Mouse (Mus musculus): Measurements from ENCODE around the gene Zc3h7a. TPM values are rescaled to one million over a fixed set of nuclear protein-coding genes. Genes with fewer than 3 reads are reported as not detected.

The Zc3h7a gene
- polyA plus RNA-seq, 1 experiment from 2014 or later, result 79.3 TPM

- Histone ChIP-seq H3K27me3 (replicated peaks; ENCODE audit: control insufficient read depth, insufficient read depth, low read length) (no peaks in the 10 kb centered on the region), H3K36me3 (ENCODE audit: control insufficient read depth, insufficient read depth, low read length) (peaks cover 27% of the 10 kb centered on the region), H3K4me2 (ENCODE audit: low read depth, low read length) (no peak overlapping the region), H3K4me1 (ENCODE audit: control insufficient read depth, insufficient read depth, low read length) (no peaks in the 10 kb centered on the region), H3K9me3 (ENCODE audit: control insufficient read depth, low read length) (no peaks in the 10 kb centered on the region), H3K9ac (ENCODE audit: low read depth, low read length) (no peak overlapping the region), H3K4me3 (ENCODE audit: low read length) (no peak overlapping the region), H3K27ac (ENCODE audit: low read length) (no peak overlapping the region)
- WGBS, result 92% methylated on average over 2 of the region's 2 CpGs
- ATAC-seq, result no peak
These were observed 17.0 kb upstream of the Zc3h7a start for GRCm38 (mm10) chr16:11193231-11193630.

- H3K36me3 ChIP-seq (ENCODE audit: control insufficient read depth, insufficient read depth, low read length), result peaks cover 17% of the 10 kb centered on the region
- H3K27me3 ChIP-seq (replicated peaks; ENCODE audit: control insufficient read depth, insufficient read depth, low read length), result no peaks in the 10 kb centered on the region
- 87% methylated on average over 7 of the region's 7 CpGs for WGBS
- H3K4me2 ChIP-seq (ENCODE audit: low read depth, low read length), result no peak overlapping the region
- no peaks in the 10 kb centered on the region for H3K4me1 ChIP-seq (ENCODE audit: control insufficient read depth, insufficient read depth, low read length)
- H3K9ac ChIP-seq (ENCODE audit: low read depth, low read length), result no peak overlapping the region
- H3K27ac ChIP-seq (ENCODE audit: low read length), result no peak overlapping the region
- H3K9me3 ChIP-seq (ENCODE audit: control insufficient read depth, low read length), result no peaks in the 10 kb centered on the region
- no peak overlapping the region for H3K4me3 ChIP-seq (ENCODE audit: low read length)
- no peak for ATAC-seq
These were observed 14.0 kb upstream of the Zc3h7a start for GRCm38 (mm10) chr16:11190150-11190549.

GRCm38 (mm10) chr16:11177404-11177803 is 1.2 kb upstream of the Zc3h7a start:
- 71% methylated on average over 2 of the region's 2 CpGs for WGBS
- H3K4me3 ChIP-seq (ENCODE audit: low read length), result no peak overlapping the region
- no peak for ATAC-seq

GRCm38 (mm10) chr16:11176884-11177244 is 671 bp upstream of the Zc3h7a start:
- Histone ChIP-seq H3K27ac (ENCODE audit: low read length) (peak overlapping the region; percentile 64), H3K9me3 (ENCODE audit: control insufficient read depth, low read length) (no peaks in the 10 kb centered on the region), H3K27me3 (replicated peaks; ENCODE audit: control insufficient read depth, insufficient read depth, low read length) (no peaks in the 10 kb centered on the region), H3K9ac (ENCODE audit: low read depth, low read length) (peak overlapping the region; percentile 95), H3K4me1 (ENCODE audit: control insufficient read depth, insufficient read depth, low read length) (peaks cover 24% of the 10 kb centered on the region; the same call in 1 of the 2 replicates), H3K4me2 (ENCODE audit: low read depth, low read length) (peak overlapping the region; percentile 88), H3K36me3 (ENCODE audit: control insufficient read depth, insufficient read depth, low read length) (no peaks in the 10 kb centered on the region), H3K4me3 (ENCODE audit: low read length) (peak overlapping the region; percentile 97)
- 5% methylated on average over 4 of the region's 4 CpGs for WGBS
- ATAC-seq, result no peak

More at GRCm38 (mm10) chr16:11177404-11177803, 1.2 kb upstream of the Zc3h7a start:
- H3K27ac ChIP-seq (ENCODE audit: low read length), result no peak overlapping the region
- peaks cover 24% of the 10 kb centered on the region; the same call in 1 of the 2 replicates for H3K4me1 ChIP-seq (ENCODE audit: control insufficient read depth, insufficient read depth, low read length)
- H3K27me3 ChIP-seq (replicated peaks; ENCODE audit: control insufficient read depth, insufficient read depth, low read length), result no peaks in the 10 kb centered on the region
- H3K9me3 ChIP-seq (ENCODE audit: control insufficient read depth, low read length), result no peaks in the 10 kb centered on the region
- H3K4me2 ChIP-seq (ENCODE audit: low read depth, low read length), result no peak overlapping the region
- no peaks in the 10 kb centered on the region for H3K36me3 ChIP-seq (ENCODE audit: control insufficient read depth, insufficient read depth, low read length)
- no peak overlapping the region for H3K9ac ChIP-seq (ENCODE audit: low read depth, low read length)

GRCm38 (mm10) chr16:11175489-11176207 is 545 bp downstream of the Zc3h7a start:
- no peaks in the 10 kb centered on the region for H3K27me3 ChIP-seq (replicated peaks; ENCODE audit: control insufficient read depth, insufficient read depth, low read length)
- peak overlapping the region; percentile 97 for H3K4me3 ChIP-seq (ENCODE audit: low read length)
- H3K4me1 ChIP-seq (ENCODE audit: control insufficient read depth, insufficient read depth, low read length), result peaks cover 24% of the 10 kb centered on the region; the same call in 1 of the 2 replicates
- peak; percentile 79 for ATAC-seq
- H3K9me3 ChIP-seq (ENCODE audit: control insufficient read depth, low read length), result no peaks in the 10 kb centered on the region
- WGBS, result under 1% methylated on average over 72 of the region's 72 CpGs
- peak overlapping the region; percentile 94 for H3K27ac ChIP-seq (ENCODE audit: low read length)
- peak overlapping the region; percentile 95 for H3K9ac ChIP-seq (ENCODE audit: low read depth, low read length)
- no peaks in the 10 kb centered on the region for H3K36me3 ChIP-seq (ENCODE audit: control insufficient read depth, insufficient read depth, low read length)
- peak overlapping the region; percentile 74 for H3K4me2 ChIP-seq (ENCODE audit: low read depth, low read length)

GRCm38 (mm10) chr16:11175100-11175488 is 1.1 kb downstream of the Zc3h7a start:
- Histone ChIP-seq H3K9me3 (ENCODE audit: control insufficient read depth, low read length) (no peaks in the 10 kb centered on the region), H3K9ac (ENCODE audit: low read depth, low read length) (peak overlapping the region; percentile 95)

GRCm38 (mm10) chr16:11174671-11175081 is 1.5 kb downstream of the Zc3h7a start:
- 11% methylated on average over 10 of the region's 10 CpGs for WGBS
- Histone ChIP-seq H3K4me3 (ENCODE audit: low read length) (peak overlapping the region; percentile 97), H3K27me3 (replicated peaks; ENCODE audit: control insufficient read depth, insufficient read depth, low read length) (no peaks in the 10 kb centered on the region), H3K4me1 (ENCODE audit: control insufficient read depth, insufficient read depth, low read length) (peaks cover 24% of the 10 kb centered on the region; the same call in 1 of the 2 replicates), H3K9me3 (ENCODE audit: control insufficient read depth, low read length) (no peaks in the 10 kb centered on the region), H3K36me3 (ENCODE audit: control insufficient read depth, insufficient read depth, low read length) (no peaks in the 10 kb centered on the region), H3K27ac (ENCODE audit: low read length) (peak overlapping the region; percentile 94; the same call in 1 of the 2 replicates), H3K9ac (ENCODE audit: low read depth, low read length) (peak overlapping the region; percentile 95; the same call in 1 of the 2 replicates), H3K4me2 (ENCODE audit: low read depth, low read length) (peak overlapping the region; percentile 74)
- ATAC-seq, result no peak

More at GRCm38 (mm10) chr16:11175100-11175488, 1.1 kb downstream of the Zc3h7a start:
- Histone ChIP-seq H3K4me1 (ENCODE audit: control insufficient read depth, insufficient read depth, low read length) (peaks cover 24% of the 10 kb centered on the region; the same call in 1 of the 2 replicates), H3K27me3 (replicated peaks; ENCODE audit: control insufficient read depth, insufficient read depth, low read length) (no peaks in the 10 kb centered on the region), H3K4me3 (ENCODE audit: low read length) (peak overlapping the region; percentile 97), H3K36me3 (ENCODE audit: control insufficient read depth, insufficient read depth, low read length) (no peaks in the 10 kb centered on the region), H3K4me2 (ENCODE audit: low read depth, low read length) (peak overlapping the region; percentile 74), H3K27ac (ENCODE audit: low read length) (peak overlapping the region; percentile 94)
- ATAC-seq, result no peak
- 11% methylated on average over 9 of the region's 9 CpGs for WGBS

- Histone ChIP-seq H3K27ac (ENCODE audit: low read length) (no peak overlapping the region), H3K4me3 (ENCODE audit: low read length) (no peak overlapping the region), H3K4me1 (ENCODE audit: control insufficient read depth, insufficient read depth, low read length) (peaks cover 20% of the 10 kb centered on the region; the same call in 1 of the 2 replicates), H3K9me3 (ENCODE audit: control insufficient read depth, low read length) (no peaks in the 10 kb centered on the region), H3K36me3 (ENCODE audit: control insufficient read depth, insufficient read depth, low read length) (no peaks in the 10 kb centered on the region), H3K27me3 (replicated peaks; ENCODE audit: control insufficient read depth, insufficient read depth, low read length) (no peaks in the 10 kb centered on the region), H3K4me2 (ENCODE audit: low read depth, low read length) (no peak overlapping the region), H3K9ac (ENCODE audit: low read depth, low read length) (no peak overlapping the region)
- WGBS, result 78% methylated on average over 6 of the region's 6 CpGs
- no peak for ATAC-seq
These were observed 4.5 kb downstream of the Zc3h7a start for GRCm38 (mm10) chr16:11171679-11172078.

GRCm38 (mm10) chr16:11166431-11166830 is 9.8 kb downstream of the Zc3h7a start:
- no peak overlapping the region for H3K27ac ChIP-seq (ENCODE audit: low read length)
- no peaks in the 10 kb centered on the region for H3K27me3 ChIP-seq (replicated peaks; ENCODE audit: control insufficient read depth, insufficient read depth, low read length)
- no peak overlapping the region for H3K4me2 ChIP-seq (ENCODE audit: low read depth, low read length)
- no peaks in the 10 kb centered on the region for H3K9me3 ChIP-seq (ENCODE audit: control insufficient read depth, low read length)
- no peaks in the 10 kb centered on the region for H3K36me3 ChIP-seq (ENCODE audit: control insufficient read depth, insufficient read depth, low read length)
- no peak for ATAC-seq
- 75% methylated on average over 2 of the region's 2 CpGs for WGBS
- H3K4me3 ChIP-seq (ENCODE audit: low read length), result no peak overlapping the region
- H3K9ac ChIP-seq (ENCODE audit: low read depth, low read length), result no peak overlapping the region
- no peaks in the 10 kb centered on the region for H3K4me1 ChIP-seq (ENCODE audit: control insufficient read depth, insufficient read depth, low read length)
